Mouse (Mus musculus) neural tube, embryonic 14.5 days (tissue): ENCODE results near the gene Vps37b. TPM values are rescaled to one million over a fixed set of nuclear protein-coding genes. Genes with fewer than 3 reads are reported as not detected.

Experiments
- ATAC-seq: fragments of 200-750 bp; cut with Nextera tagmentation; 2 replicates; pipeline ENCODE4 v1.8.0; 2017; ENCODE audit warnings: low read depth, mild to moderate bottlenecking, moderate TSS enrichment, moderate library complexity
- H3K27ac ChIP-seq: fragments of 300-500 bp; sonication (generic); 2 replicates; pipeline ENCODE4 v1.5.1; 2014; ENCODE audit warnings: low read depth, mild to moderate bottlenecking, control low read depth, low read length, moderate library complexity, mixed read lengths
- H3K27me3 ChIP-seq: fragments of 300-500 bp; sonication (generic); 2 replicates; pipeline ENCODE4 v1.6.1; 2014; ENCODE audit warnings: low read length; ENCODE audit not compliant: control insufficient read depth, insufficient read depth
- H3K36me3 ChIP-seq: fragments of 300-500 bp; sonication (generic); 2 replicates; pipeline ENCODE4 v1.6.1; 2014; ENCODE audit warnings: low read length, mixed read lengths; ENCODE audit not compliant: control insufficient read depth, insufficient read depth
- H3K4me1 ChIP-seq: fragments of 300-500 bp; sonication (generic); 2 replicates; pipeline ENCODE4 v1.6.1; 2014; ENCODE audit warnings: low read length; ENCODE audit not compliant: control insufficient read depth, insufficient read depth
- H3K4me2 ChIP-seq: fragments of 300-500 bp; sonication (generic); 2 replicates; pipeline ENCODE4 v1.6.1; 2014; ENCODE audit warnings: mild to moderate bottlenecking, low read depth, low read length, control low read depth
- H3K4me3 ChIP-seq: fragments of 300-500 bp; sonication (generic); 2 replicates; pipeline ENCODE4 v1.5.1; 2014; ENCODE audit warnings: low read depth, low read length, control low read depth, mixed read lengths
- H3K9ac ChIP-seq: fragments of 300-500 bp; sonication (generic); replicated peaks from 2 replicates; pipeline ENCODE4 v1.6.1; 2014; ENCODE audit warnings: low read depth, mild to moderate bottlenecking, control low read depth, low read length, mixed read lengths
- H3K9me3 ChIP-seq: fragments of 300-500 bp; sonication (generic); 2 replicates; pipeline ENCODE4 v1.6.1; 2016; ENCODE audit warnings: low read length; ENCODE audit not compliant: control insufficient read depth
- WGBS: fragments of 180-500 bp; shearing (Covaris S2); extraction: QIAGEN DNeasy Blood & Tissue Kit; methylation state at CpG from one replicate; pipeline ENCODE4 v1.1.7; 2014; 5-methylcytosine and 5-hydroxymethylcytosine counted together
- polyA plus RNA-seq: library from polyadenylated mRNA; unstranded; fragments of >200 nt; fragmentation: Nextera tagmentation; extraction: Ambion mirVana; gene quantifications from 2 replicates; pipeline ENCODE4 v1.2.1, GENCODE M21; 2014

Vps37b gene
- polyA plus RNA-seq, 1 experiment from 2014 or later = 47.1 TPM

DNA sequence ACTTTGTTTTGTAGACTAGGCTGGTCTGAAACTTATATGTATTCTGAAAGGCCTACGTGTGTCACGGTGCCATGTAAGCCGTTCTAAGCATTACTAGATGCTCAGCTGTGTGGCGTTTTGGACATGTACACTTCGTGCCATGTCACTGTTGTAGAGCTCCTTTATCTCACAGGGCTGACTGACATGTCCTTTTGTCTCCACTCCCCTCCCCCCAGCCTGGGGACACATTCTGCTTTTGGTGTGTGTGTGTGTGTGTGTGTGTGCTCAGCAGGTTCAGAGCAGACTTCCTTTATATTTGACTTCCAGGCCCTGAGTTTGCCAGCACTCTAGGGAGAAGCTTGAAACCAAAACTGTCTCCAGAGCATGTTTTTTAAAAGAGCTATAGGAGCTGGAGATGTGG, 4.8 kb upstream of the Vps37b start:
- Histone ChIP-seq H3K9me3 (no peaks in the 10 kb centered on the region), H3K27me3 (no peaks in the 10 kb centered on the region), H3K4me1 (no peaks in the 10 kb centered on the region), H3K4me3 (no peak overlapping the region), H3K36me3 (no peaks in the 10 kb centered on the region), H3K9ac (no peak overlapping the region), H3K27ac (no peak overlapping the region), H3K4me2 (no peak overlapping the region)
- 43% methylated on average over 5 of the region's 5 CpGs for WGBS
- ATAC-seq = no peak

DNA sequence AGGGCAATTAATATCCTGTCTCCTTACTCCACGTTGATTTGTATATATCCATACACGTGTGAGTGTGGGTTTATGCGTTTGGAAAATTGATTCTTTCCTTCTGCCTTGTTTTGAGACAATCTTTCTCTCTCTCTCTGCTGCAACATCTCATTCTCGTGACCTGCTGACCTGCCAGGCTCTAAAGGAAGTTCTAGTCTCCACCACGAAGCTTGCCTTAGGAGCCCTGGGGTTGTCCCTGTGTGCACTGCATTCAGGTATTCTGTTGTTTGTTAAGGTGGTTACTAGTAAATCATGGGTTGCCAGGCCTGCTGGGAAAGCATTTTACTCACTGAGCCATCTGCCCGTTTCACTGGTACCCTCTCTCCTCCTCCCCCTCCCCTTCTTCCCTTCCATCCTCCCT, 4.3 kb upstream of the Vps37b start:
- Histone ChIP-seq H3K9ac (no peak overlapping the region), H3K27me3 (no peaks in the 10 kb centered on the region), H3K9me3 (no peaks in the 10 kb centered on the region), H3K36me3 (no peaks in the 10 kb centered on the region), H3K4me3 (no peak overlapping the region), H3K4me1 (no peaks in the 10 kb centered on the region), H3K27ac (no peak overlapping the region), H3K4me2 (no peak overlapping the region)
- no peak for ATAC-seq
- 22% methylated on average over 6 of the region's 6 CpGs for WGBS

DNA sequence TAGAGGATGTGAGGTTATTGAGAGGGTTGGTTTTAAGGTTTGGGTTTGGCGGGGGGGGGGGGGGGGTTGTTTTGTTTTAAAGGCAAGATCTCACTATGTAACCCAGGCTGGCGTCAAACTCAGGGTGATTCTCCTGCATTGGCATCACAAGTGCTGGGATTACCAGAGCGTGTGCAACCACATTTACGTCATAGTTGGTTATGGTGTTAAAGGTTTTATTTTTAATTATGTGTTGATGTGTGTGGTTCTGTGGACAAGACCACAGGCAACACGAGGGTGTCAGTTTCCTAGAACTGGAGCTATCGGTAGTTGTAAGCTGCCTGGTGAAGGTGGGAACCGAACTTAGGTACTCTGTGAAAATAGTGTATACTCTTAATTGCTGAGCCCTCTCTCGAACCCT, 3.7 kb upstream of the Vps37b start:
- Histone ChIP-seq H3K4me1 (no peaks in the 10 kb centered on the region), H3K27me3 (no peaks in the 10 kb centered on the region), H3K9ac (no peak overlapping the region), H3K27ac (no peak overlapping the region), H3K36me3 (no peaks in the 10 kb centered on the region), H3K4me3 (no peak overlapping the region), H3K9me3 (no peaks in the 10 kb centered on the region), H3K4me2 (no peak overlapping the region)
- no peak for ATAC-seq
- 85% methylated on average over 8 of the region's 8 CpGs for WGBS

DNA sequence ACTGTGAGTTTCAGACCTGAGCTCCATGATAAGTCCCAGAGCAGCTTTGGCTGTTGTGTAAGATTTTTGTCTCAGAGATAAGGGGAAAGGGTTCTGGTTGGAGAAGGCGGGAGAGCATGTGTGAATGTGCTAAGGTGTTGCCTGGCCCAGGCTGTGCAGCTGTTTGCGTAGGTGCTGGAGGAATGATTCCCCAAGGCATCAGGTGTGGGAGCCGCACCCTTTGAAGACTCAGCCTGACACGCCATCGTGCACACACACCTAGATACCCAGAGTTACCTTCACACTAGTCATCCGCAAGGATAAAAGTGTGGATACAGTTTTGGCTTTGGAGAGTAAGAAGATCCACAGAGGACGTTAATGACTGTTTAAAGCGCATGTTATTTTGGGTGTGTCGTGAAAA, 3.3 kb upstream of the Vps37b start:
- 90% methylated on average over 9 of the region's 9 CpGs for WGBS
- H3K27me3 ChIP-seq = no peaks in the 10 kb centered on the region
- H3K4me2 ChIP-seq = no peak overlapping the region
- H3K27ac ChIP-seq = no peak overlapping the region
- H3K4me1 ChIP-seq = no peaks in the 10 kb centered on the region
- ATAC-seq = no peak
- no peak overlapping the region for H3K9ac ChIP-seq
- no peak overlapping the region for H3K4me3 ChIP-seq
- H3K9me3 ChIP-seq = no peaks in the 10 kb centered on the region
- no peaks in the 10 kb centered on the region for H3K36me3 ChIP-seq

DNA sequence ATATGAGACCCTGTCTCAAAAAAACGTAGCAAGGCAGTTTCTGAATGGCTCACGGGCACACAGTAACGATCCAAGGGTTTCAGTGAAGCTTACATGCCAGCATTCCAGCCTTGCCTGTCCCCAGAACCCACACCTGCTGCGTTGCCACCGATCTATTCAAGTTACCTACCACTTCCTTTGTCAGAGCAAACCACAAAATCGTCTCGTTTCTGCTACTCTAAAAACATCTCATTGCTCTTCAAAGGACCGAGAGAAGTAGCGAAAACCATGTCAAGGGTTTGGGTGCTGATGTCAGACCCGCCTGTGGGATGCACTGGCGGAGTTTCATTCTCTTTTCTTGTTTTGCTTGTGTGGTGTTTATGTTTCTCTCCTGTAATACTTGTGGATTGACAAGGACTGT, 2.4 kb upstream of the Vps37b start:
- Histone ChIP-seq H3K27ac (no peak overlapping the region), H3K4me1 (peaks cover 8% of the 10 kb centered on the region), H3K36me3 (no peaks in the 10 kb centered on the region), H3K4me2 (no peak overlapping the region), H3K4me3 (no peak overlapping the region), H3K27me3 (no peaks in the 10 kb centered on the region), H3K9me3 (no peaks in the 10 kb centered on the region), H3K9ac (no peak overlapping the region)
- WGBS = 82% methylated on average over 11 of the region's 11 CpGs
- no peak for ATAC-seq

DNA sequence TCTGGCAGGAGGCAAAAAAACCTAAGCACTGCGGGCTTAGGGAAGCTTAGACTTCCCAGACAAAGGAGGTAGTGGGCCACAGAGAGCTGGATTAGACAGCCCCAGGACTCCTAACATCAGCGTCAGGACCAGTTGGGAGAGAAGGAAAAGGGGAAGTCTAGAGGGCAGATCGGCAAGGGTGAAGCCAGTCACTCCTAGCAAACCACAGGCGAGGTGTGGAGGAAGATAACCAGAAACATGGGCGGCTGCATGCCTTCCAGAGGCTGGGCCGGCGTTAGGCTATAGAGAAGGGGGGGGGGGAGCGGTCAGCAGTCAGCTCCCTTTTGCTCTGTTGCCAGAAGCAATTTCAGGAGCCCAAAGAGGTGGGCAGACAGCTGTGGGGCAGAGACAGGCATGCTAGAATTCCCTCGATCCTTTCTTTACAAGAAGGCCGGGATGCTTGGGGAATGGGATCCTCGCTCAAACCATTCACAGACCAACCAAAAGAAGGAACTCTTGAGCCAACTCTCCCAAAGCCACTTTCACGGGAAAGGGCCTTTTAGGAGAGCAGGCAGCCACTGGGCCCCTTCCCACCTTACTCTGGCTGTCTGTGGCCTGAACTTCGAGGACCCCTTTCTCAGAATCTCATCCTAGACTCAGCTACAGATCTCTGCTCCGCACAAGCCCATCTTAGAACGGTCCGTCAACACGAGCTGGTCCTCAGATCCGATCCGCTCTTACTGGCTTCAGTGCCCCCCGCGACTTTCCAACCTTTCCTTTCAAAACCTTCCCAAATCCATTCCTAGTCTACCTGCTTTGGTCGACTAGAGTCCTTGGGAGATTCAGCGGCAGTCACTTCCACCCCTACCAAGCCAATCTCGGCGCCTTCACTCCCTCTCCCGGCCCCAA, 758 bp downstream of the Vps37b start:
- peak overlapping the region; percentile 88 for H3K4me2 ChIP-seq
- H3K27ac ChIP-seq = peak overlapping the region; percentile 95
- ATAC-seq = peak; percentile 25; the same call in 1 of the 2 replicates
- peak overlapping the region; percentile 90 for H3K9ac ChIP-seq
- H3K4me1 ChIP-seq = peaks cover 30% of the 10 kb centered on the region
- no peaks in the 10 kb centered on the region for H3K36me3 ChIP-seq
- H3K9me3 ChIP-seq = no peaks in the 10 kb centered on the region
- peak overlapping the region; percentile 97 for H3K4me3 ChIP-seq
- 1% methylated on average over 26 of the region's 26 CpGs for WGBS
- H3K27me3 ChIP-seq = no peaks in the 10 kb centered on the region

DNA sequence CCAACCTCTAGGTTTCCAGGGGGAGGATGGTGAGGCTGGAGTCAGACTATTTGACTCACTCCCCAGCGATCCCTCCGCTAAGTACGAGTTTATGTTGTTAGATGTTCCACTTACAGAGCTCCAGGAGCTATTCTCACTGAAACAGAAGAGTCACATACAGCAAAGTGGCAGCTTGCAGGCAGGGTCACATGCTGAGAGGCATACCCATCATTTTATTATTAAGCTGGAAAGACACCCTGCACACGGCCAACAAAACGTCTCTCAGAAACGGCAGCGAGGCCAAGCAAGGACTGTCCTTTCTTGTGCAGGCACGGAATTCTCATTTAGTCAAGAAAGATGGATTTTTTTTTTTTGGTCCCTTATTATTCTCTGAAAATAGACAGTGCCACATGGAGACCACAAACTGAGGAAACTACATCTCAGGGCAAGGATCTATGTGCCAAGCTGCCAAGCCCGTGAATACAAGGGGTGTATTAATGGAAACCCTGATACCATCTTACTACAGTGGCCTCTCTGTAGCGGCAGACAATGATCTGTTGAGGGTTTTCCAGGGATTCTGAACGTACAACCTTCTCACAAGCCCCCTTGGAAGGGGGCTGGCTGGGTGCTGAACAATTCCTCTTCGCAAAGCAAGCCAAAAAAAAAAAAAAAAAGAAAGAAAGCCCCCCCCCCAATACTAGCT, 1.5 kb downstream of the Vps37b start:
- Histone ChIP-seq H3K4me3 (peak overlapping the region; percentile 97), H3K27me3 (no peaks in the 10 kb centered on the region), H3K4me2 (peak overlapping the region; percentile 88), H3K9me3 (no peaks in the 10 kb centered on the region), H3K27ac (peak overlapping the region; percentile 95), H3K36me3 (no peaks in the 10 kb centered on the region; the same call in 1 of the 2 replicates), H3K9ac (peak overlapping the region; percentile 90), H3K4me1 (peaks cover 37% of the 10 kb centered on the region)
- ATAC-seq = peak; percentile 33; the same call in 1 of the 2 replicates
- WGBS = 15% methylated on average over 12 of the region's 12 CpGs

DNA sequence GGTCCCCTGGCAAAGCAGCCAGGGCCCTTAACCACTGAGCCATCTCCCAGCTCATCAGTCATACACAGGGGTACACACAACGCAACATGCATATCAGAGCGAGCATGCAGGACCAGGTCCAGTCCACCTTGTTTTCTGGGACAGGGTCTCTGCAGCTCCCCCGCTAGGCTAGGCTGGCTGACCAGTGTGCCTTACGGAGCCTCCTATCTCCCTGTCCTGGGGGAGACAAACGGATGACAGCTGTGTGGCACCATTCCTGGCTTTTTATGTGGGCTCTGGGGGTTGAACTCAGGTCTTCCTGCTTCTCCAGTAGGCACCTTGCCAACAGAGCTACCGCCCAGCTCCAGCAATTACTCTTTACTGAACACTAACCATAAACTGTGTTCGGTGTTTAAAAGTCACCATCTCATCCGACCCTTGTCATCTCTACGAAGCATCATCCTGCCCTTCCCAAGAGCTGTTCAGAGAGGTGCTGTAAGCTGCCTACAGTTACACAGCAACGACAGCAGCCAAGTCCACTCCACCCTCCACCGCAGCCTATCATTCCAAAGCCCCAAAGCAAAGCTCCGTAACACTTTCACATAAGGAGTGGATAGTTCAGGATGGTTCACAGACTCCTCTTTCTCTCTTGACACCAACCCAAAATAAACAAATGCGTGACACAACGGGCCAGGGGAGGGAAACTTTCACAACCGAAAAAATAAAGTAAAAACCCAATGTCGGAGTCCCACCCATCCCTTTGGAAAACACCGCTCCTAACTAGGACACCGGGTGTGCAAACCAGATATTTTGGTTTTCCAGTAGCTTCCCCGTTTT, 2.6 kb downstream of the Vps37b start:
- H3K4me1 ChIP-seq = peaks cover 48% of the 10 kb centered on the region
- no peaks in the 10 kb centered on the region; the same call in 1 of the 2 replicates for H3K36me3 ChIP-seq
- 69% methylated on average over 19 of the region's 19 CpGs for WGBS
- peak overlapping the region; percentile 97 for H3K4me3 ChIP-seq
- ATAC-seq = no peak
- H3K27ac ChIP-seq = peak overlapping the region; percentile 95
- peak overlapping the region; percentile 90; the same call in 1 of the 2 replicates for H3K9ac ChIP-seq
- no peaks in the 10 kb centered on the region for H3K9me3 ChIP-seq
- H3K27me3 ChIP-seq = no peaks in the 10 kb centered on the region
- peak overlapping the region; percentile 88 for H3K4me2 ChIP-seq
